Mouse (Mus musculus) embryo, embryonic 9.5 days (tissue): Measurements from ENCODE around the gene Zxdc.

ENCODE experiments used
- DNase-seq: peaks from one replicate; pipeline ENCODE4 v3.0.0-alpha.2; 2017; ENCODE audit errors: extremely low spot score

The Zxdc gene

DNA sequence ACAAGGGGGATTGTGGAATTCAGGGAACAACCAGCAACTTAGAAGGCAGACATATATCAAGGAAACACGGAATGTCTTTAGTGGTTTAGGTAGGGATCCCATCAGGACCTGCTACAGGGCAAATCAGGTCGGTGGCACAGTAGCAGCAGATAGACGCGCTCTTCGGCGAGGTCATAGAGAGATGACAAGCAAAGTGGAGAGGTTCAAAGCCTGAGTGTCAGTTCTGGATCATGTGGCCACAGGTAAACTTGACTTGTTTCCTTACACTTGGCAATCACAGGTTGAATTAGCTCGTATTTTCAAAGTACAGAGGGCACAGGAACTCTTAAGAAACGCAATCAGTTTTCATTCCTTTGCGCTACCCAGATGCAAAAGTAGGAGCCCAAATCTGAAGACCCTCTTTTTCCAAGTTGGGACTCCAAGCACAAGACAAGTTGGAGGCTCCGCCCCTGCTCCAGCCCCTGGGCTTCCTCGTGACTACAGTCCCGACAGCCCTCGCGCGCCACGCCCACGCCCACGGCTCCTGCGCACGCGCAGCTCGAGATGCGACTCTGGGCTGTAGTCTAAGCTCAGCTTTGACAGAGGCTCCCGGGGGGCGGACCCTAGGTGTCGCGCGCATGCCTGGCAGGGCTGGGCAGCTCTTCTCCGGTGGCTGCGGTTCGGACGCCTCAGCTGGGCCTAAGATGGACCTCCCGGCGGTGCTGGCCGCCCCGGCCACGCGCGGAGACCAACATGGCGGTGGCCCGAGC lies at the start of gene Zxdc:
TSS of gene Zxdc (plus strand) at position 517 of the 749 bp plus-strand sequence.
- peak; percentile 97 for DNase-seq

GRCm38 (mm10) chr6:90320429-90320828 lies 48.9 kb upstream of the Zxdc start:
- DNase-seq = no peak

DNA sequence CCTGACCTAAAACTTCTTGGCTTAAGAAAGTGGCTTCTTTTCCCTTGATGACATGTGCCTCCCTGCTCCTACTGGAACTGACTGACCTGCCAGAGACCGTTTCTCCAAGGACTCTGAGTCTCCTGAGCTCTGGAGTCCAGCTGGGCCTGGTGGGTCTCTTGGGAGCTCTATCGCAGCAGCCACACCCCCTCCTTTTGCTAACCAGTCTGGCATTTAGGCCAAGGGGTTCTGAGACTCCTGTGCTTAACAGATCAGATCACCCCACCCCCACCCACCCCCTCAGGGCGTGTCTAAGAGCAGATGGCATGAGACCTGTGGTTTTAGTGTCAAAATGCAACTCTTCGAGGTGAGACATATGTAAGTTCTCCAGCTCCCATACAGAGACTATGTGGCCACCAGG lies 47.5 kb upstream of the Zxdc start:
- no peak for DNase-seq

GRCm38 (mm10) chr6:90324026-90324425 lies 45.3 kb upstream of the Zxdc start:
- no peak for DNase-seq

DNA sequence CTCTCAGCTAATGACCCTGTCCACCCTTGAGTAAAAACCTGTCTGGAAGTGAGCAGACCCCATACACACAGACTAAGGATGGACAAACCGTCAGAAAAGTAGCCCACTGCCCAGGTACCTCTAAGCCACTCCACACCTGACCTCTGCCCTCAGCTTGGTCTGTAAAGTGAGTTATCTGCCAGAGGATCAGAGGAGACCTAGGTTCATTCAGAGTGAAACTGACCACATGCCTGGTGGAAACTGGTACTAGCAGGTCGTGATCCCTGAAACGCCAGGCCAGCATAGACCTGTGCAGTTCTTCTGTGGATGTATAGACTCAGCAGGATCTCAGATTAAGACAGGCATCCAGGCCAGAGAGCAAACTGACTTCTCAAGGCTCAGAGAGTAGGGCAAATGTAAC lies 44.8 kb upstream of the Zxdc start:
- no peak for DNase-seq

- DNase-seq = peak; percentile 19
Measured at GRCm38 (mm10) chr6:90324991-90325390, 44.3 kb upstream of the Zxdc start, which contains the start of gene Chst13. Gene Chst13 (minus strand): TSS chr6:90325185.

- DNase-seq = no peak
Measured at GRCm38 (mm10) chr6:90327670-90328069, 41.6 kb upstream of the Zxdc start.

DNA sequence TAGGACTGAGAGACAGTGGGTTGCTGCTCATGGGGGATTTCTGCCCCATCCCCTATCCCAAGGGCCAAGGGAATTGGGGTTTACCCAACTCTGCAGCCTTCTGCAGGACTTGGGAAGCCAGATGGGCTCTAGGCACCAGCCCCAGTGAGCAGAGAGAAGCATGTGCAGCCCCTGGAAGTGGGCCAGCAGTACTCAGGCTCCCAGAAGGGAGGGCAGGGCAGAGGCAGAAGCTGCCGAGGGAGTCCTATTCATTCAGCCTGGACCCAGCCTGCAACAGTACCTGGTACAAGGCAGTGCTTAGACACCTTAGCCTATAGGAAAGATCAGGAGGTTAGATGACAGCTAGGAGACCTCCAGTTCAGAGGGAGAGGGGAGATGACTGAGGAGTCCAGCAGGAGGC lies 39.3 kb upstream of the Zxdc start:
- DNase-seq = no peak

- no peak for DNase-seq
Measured at GRCm38 (mm10) chr6:90332561-90333425, 36.5 kb upstream of the Zxdc start, which contains the start of gene Uroc1. Gene Uroc1 (plus strand): TSS chr6:90333284.

GRCm38 (mm10) chr6:90334244-90334643 lies 35.0 kb upstream of the Zxdc start:
- no peak for DNase-seq

DNA sequence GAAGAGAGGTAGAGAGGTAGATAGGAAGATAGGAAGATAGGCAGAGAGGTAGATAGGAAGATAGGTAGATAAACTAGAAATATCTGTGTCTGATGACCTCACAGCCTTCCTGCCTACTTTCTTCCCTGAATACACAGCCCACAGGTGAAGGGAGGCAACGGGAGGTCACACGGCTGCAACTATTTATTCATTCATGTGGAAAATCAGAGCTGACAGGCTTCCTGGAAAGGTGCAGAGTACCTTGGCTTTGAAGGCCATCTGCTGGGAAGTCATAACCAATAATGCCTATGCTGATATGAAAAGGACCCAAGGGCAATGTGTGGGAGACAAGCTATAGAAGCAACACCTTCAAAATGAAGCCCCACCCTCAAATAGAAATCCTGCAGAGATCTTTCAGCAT lies 26.9 kb upstream of the Zxdc start:
- DNase-seq = no peak

DNA sequence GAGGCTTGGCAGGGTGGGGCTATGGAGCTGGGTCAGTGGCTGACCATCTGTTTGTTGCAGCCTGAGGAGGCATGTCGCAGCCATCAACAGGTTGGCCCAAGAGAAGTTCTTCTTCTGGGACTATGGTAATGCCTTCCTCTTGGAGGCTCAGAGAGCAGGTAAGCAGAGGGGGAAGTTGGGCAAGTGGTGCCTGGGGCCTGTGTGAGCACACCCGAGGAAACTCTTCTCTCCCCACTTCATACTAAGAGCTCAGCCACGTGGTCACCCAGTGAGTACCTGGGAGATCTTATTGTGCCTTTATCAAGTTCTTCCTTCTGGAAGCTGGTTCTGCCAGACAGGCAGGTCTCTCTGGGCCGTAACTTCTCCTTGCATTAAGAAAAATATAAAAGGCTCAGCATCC lies 22.1 kb upstream of the Zxdc start:
- DNase-seq = no peak

DNA sequence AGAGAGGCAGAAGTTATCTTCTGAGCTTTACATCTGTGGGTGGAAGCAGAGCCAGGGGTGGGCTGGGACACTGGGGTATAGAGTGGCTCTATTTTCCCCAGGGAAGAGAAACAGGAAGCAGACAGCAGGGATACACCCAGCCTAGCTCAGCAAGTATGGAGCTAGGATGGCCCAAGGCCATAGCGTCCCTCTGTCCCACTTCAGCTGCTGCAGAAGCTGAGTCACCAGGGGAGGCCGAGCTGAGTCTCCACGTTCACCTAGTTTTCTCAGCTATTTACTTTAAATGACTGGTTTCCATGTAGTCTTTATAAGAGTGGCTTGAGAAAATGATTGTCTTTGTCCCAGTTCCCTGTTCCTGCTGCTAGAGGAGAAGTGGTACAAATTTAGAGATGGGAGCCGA lies 20.8 kb upstream of the Zxdc start:
- DNase-seq = no peak

- no peak for DNase-seq
Measured at GRCm38 (mm10) chr6:90350011-90350410, 19.3 kb upstream of the Zxdc start.

DNA sequence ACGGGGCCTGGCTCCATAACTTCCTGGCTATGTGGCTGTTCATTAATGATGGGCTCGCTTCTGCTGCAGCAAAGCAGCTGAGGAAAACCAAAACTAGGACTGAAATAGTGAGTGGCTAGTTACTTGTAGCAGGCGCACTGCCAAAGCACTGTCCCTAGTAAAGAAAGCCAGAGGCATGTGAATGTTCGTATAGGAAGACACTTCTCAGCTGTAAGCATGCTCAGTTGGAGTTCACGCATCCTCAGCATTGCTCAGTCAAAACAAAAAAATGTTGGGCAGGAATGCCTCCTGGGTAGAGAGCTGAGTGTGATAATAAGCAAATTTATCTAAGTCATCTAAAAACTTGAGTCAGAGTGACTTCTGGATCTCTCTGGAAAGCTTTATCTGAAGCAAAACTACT lies 11.2 kb upstream of the Zxdc start:
- DNase-seq = no peak

GRCm38 (mm10) chr6:90359445-90359844 lies 9.8 kb upstream of the Zxdc start:
- DNase-seq = no peak

DNA sequence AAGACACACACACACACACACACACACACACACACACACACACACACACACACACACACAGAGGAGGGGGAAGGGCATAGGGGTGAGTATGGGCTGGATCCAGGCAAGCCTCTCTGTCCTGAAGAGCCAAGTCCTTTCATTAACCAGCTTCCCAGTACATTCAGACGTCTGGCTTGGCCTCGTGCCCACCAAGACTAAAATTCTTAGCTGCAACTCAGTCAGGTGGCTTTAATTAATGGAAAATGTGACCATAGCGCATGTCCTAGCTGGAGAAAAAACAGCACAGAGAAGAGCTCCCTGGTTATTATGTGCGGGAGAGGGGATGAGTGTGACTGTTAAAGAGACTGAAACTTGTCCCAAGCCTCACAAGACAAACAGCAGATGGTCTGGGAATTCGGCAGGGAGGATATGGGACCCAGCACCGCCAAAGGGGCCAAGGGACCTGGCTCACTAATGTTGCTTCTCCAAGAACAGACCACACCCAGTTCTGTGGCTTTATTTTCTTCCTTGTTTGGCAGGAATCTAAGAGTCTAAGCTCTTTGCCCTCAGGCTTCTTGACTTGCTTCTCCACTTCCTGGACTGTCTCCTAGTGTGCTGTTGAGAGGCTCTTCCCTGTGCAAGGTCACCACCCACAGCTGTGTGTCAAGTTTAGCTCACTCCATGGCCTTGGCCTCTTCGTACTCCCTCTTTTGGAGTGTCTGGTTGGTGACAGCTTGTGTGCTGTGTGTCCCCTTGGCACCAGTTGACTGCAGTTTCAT lies 9.1 kb upstream of the Zxdc start:
- DNase-seq = no peak

DNA sequence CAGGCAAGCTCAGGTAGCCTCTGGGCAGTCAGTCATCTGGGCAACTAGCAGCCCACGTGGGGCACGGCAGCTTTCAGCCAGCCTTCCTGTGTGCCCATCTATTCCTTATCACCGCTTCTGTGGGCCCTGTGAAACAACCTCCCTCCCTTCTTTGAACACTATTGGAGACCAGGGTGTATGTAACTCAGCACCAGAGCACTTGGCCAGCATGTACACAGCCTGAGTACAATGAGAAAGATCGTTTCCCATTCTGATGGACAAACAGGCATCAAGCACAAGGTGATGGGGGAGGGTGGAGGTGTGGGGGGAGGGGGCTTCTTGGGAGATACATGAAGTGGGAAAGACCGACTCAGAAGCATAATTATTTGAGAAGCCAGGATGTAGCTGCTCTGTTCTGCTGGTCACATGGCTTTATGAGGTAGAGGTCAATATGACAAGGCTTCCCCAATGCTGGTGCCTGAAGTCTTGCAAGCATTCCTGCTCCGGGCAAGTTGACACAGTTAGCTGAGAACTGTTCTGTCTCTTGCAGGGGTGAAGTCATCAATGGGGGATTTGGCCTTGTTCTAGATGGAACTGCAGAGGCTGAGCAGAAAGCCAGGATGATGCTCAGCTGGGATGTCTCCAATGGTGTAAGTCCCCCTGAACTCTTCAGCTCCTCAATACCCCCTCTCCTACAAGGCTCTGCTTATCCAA lies 8.2 kb upstream of the Zxdc start:
- DNase-seq = no peak

DNA sequence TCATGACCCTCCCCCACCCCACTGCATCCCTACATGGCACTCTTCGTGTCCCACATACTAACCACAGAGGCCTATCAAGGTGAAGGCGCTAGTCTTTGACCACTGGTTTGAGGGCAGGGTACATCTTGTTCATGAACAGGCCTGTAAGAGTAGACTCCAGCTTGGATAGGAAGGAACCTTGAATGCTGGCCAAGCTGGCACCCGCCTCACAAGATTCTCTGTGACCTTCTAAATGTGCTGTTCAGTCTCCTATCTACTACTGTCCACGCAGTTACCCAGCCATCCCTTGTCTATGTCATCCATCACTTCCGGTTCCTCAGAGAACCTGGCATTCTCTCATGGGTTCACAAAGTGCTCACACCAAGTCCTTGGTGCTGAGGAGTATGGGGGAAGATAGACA lies 6.0 kb upstream of the Zxdc start:
- no peak for DNase-seq

GRCm38 (mm10) chr6:90369725-90370553 lies 647 bp downstream of the Zxdc start:
- peak; percentile 46 for DNase-seq

DNA sequence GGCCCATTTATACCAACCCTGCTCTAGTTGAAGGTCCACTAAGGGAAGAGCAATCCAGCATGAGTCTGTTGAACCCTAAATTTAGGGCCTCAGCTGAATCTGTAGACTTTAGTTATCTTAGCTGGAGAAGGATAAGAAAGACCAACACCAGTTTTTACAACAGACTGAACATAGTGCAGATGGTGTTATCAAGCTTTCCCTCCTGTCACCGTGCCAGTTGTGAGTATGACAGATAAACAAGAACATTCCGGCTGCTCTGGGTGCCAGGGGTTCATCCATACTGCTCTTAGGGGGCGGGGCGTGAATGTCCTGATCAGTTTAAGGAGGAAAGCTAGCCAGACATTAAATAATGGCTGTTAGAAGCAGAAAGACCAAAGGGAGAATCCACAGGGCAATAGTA lies 5.4 kb downstream of the Zxdc start:
- no peak for DNase-seq
